Mouse (Mus musculus): ENCODE measurements around the gene Uba2. TPM values are rescaled to one million over a fixed set of nuclear protein-coding genes. Genes with fewer than 3 reads are reported as not detected.

Uba2 gene
- polyA plus RNA-seq, 1 experiment from 2014 or later: 191 TPM

DNA sequence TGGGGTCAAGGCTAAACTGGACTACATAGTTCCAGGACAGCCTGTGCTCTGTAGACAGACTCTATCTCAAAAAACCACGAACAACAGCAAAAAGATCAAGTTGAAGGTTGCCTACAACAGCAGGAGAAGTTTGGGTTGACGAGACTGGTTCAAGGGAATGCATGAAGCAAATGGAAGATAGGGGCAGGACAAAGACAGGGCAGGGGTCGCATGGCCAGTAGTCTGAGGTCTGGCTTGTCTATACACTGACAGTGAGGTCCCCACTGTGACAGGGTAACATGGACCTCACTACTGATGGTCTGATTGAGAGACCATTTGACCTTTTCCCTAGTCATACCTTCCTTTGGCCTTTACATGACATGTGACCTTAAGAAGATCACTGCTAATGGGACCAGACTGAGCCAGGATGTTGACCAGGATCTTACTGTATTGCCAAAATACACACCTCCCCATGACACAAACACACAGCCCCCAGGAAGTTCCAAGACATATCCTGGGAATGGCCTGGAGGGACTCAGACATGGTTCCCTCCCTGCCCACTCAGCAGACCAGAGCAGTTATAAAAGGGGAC is 74.4 kb downstream of the Uba2 start, which contains the start of gene Scgb1b30:
Gene Scgb1b30, plus strand, starts transcription at position 521 of the 571 bp plus-strand sequence.
- DNase-seq (ENCODE audit: low spot score): no peak

Other genes starting within 250 kb of the Uba2 start
- gene Scgb2b26, start 224.6 kb downstream of the Uba2 start, polyA plus RNA-seq (2015; fragmentation: Nextera tagmentation; extraction: Ambion mirVana): not detected in 2 replicates
- gene Scgb2b27, start 155.7 kb downstream of the Uba2 start, polyA plus RNA-seq (2015; fragmentation: Nextera tagmentation; extraction: Ambion mirVana): not detected in 2 replicates
- gene Scgb1b27, start 148.1 kb downstream of the Uba2 start, polyA plus RNA-seq (2015; fragmentation: Nextera tagmentation; extraction: Ambion mirVana): 0.39 TPM in 1 of 2 replicates, not detected in the other
- not detected in 2 replicates for gene Scgb1b30, start 74.2 kb downstream of the Uba2 start, polyA plus RNA-seq (2015; fragmentation: Nextera tagmentation; extraction: Ambion mirVana)
- gene Wtip, start 36.3 kb downstream of the Uba2 start, polyA plus RNA-seq (2015; fragmentation: Nextera tagmentation; extraction: Ambion mirVana): 0.53 and 1.0 TPM in 2 replicates
- gene Pdcd2l, start 27.1 kb upstream of the Uba2 start, polyA plus RNA-seq (2015; fragmentation: Nextera tagmentation; extraction: Ambion mirVana): 54.2 and 62.3 TPM in 2 replicates
- gene Gpi1, start 60.7 kb upstream of the Uba2 start, polyA plus RNA-seq (2015; fragmentation: Nextera tagmentation; extraction: Ambion mirVana): 232 and 238 TPM in 2 replicates
- not detected in 2 replicates for gene Gm6096, start 81.4 kb upstream of the Uba2 start, polyA plus RNA-seq (2015; fragmentation: Nextera tagmentation; extraction: Ambion mirVana)
- 13.9 and 15.5 TPM in 2 replicates for gene 4931406P16Rik, start 144.0 kb upstream of the Uba2 start, polyA plus RNA-seq (2015; fragmentation: Nextera tagmentation; extraction: Ambion mirVana)
- 93.7 and 109 TPM in 2 replicates for gene Lsm14a, start 223.7 kb upstream of the Uba2 start, polyA plus RNA-seq (2015; fragmentation: Nextera tagmentation; extraction: Ambion mirVana)

All from thymus, postnatal 0 days (tissue).